ENCODE assay signal across 1 mouse cellular context in genomic region chr3:90081365-90082240, GRCm38 (mm10).
TF ChIP-seq lines count a peak whose summit lies in the region.

No protein-coding gene starts in this region.

TF ChIP-seq in MEL, 35 proteins besides CTCF, POLR2A, EP300 and RAD21 (continued from another document):
- TF ChIP-seq POLR2AphosphoS2 (IDR thresholded peaks at IDR 0.05; ENCODE audit: low read length) (no peak), ZC3H11A (IDR thresholded peaks at IDR 0.05; ENCODE audit: low read depth, low read length) (0 out of 2 replicates have a peak, but pooled peaks have one; percentile 19), HCFC1 (IDR thresholded peaks at IDR 0.05; ENCODE audit: low read depth, low read length) (peak; percentile 71), USF2 (IDR thresholded peaks at IDR 0.05; ENCODE audit: borderline replicate concordance in 1 of 2, insufficient read depth in 1 of 2, low read depth in 1 of 2, low read length in 2 of 2) (no peak), TCF12 (IDR thresholded peaks at IDR 0.05; ENCODE audit: low read depth, low read length) (peak; percentile 67), BHLHE40 (IDR thresholded peaks at IDR 0.05; ENCODE audit: borderline replicate concordance, low read depth, low read length) (no peak), JUND (IDR thresholded peaks at IDR 0.05; ENCODE audit: low read depth, low read length) (no peak), SIN3A (IDR thresholded peaks at IDR 0.05; ENCODE audit: low read length) (peak; percentile 99), TBP (IDR thresholded peaks at IDR 0.05; ENCODE audit: low read depth, low read length) (peak; percentile 89), ZMIZ1 (IDR thresholded peaks at IDR 0.05; ENCODE audit: low read depth, low read length) (no peak), MAZ (IDR thresholded peaks at IDR 0.05; ENCODE audit: low read depth, low read length) (0 out of 2 replicates have a peak, but pooled peaks have one; percentile 24), MYC (IDR thresholded peaks at IDR 0.05; ENCODE audit: low read depth, low read length) (peak; percentile 100), MEF2A (IDR thresholded peaks at IDR 0.05; ENCODE audit: extremely low read depth, insufficient replicate concordance, low read depth, low read length, poor library complexity, severe bottlenecking) (0 out of 2 replicates have a peak, but pooled peaks have one; percentile 29), MAX (IDR thresholded peaks at IDR 0.05; ENCODE audit: low read length) (peak; percentile 99), CHD2 (IDR thresholded peaks at IDR 0.05; ENCODE audit: low read length) (no peak; the same call in 1 of the 2 replicates), RCOR1 (IDR thresholded peaks at IDR 0.05; ENCODE audit: low read depth, low read length) (peak; percentile 94), ZKSCAN1 (IDR thresholded peaks at IDR 0.05; ENCODE audit: low read depth, low read length) (no peak), MXI1 (IDR thresholded peaks at IDR 0.05; ENCODE audit: low read depth, low read length) (peak; percentile 99), GATA1 (IDR thresholded peaks at IDR 0.05; ENCODE audit: low read depth, low read length) (peak; percentile 88), SMC3 (IDR thresholded peaks at IDR 0.05; ENCODE audit: low read depth, low read length) (no peak), MYB (IDR thresholded peaks at IDR 0.05; ENCODE audit: low read depth, low read length) (no peak), CHD1 (IDR thresholded peaks at IDR 0.05; ENCODE audit: low read depth, low read length) (peak; percentile 68; the same call in 1 of the 2 replicates), ETS1 (IDR thresholded peaks at IDR 0.05; ENCODE audit: low read depth, low read length) (peak; percentile 91), NELFE (IDR thresholded peaks at IDR 0.05; ENCODE audit: low read depth, low read length) (no peak; the same call in 1 of the 2 replicates), GABPA (IDR thresholded peaks at IDR 0.05; ENCODE audit: low read depth, low read length) (no peak), NRF1 (IDR thresholded peaks at IDR 0.05; ENCODE audit: insufficient read depth, low read depth, low read length, poor library complexity, severe bottlenecking) (no peak), ELF1 (IDR thresholded peaks at IDR 0.05; ENCODE audit: low read depth, low read length) (no peak)
